12 mouse cellular contexts compared by ENCODE assay signal in genomic region chr17:85618359-85619112, GRCm38 (mm10). TPM values are rescaled to one million over a fixed set of nuclear protein-coding genes. Genes with fewer than 3 reads are reported as not detected.
DNase-seq lines count a peak whose midpoint lies in the region; ATAC-seq and TF ChIP-seq lines count a peak whose summit lies in the region.
"Had no signal": no experiment of that assay in that cellular context is flagged by ENCODE, and none has a peak within 500 bp of the region (broad histone marks: within the 10 kb centered on the region; RNA-seq: fewer than 3 reads in every experiment).

No protein-coding gene starts in this region.

- TF ChIP-seq CTCF in E14TG2a.4 (conservative IDR thresholded peaks at IDR 0.05; ENCODE audit: low read length), result no peak

- no peak for DNase-seq in heart, embryonic 10.5 days (ENCODE audit: low spot score)
- DNase-seq in heart, postnatal 14 days, result no peak
- no peak for DNase-seq in limb, embryonic 14.5 days (ENCODE audit: low spot score)
- no peak for DNase-seq in right cerebral cortex, adult 2 months (ENCODE audit: low spot score in 2 of 2)
- no peak for DNase-seq in layer of hippocampus, adult 9-10 months (ENCODE audit: low spot score)
- no peak for DNase-seq in cerebellum, postnatal 14 days
- DNase-seq: adrenal gland, adult 8-10 months; kidney, adult 9 months; right cerebral cortex, postnatal 25 days had no signal

- peaks cover 100% of the 10 kb centered on the region for H3K27me3 ChIP-seq in heart, embryonic 10.5 days (ENCODE audit: insufficient read depth, poor library complexity, severe bottlenecking)
- H3K27me3 ChIP-seq in E14TG2a.4 (ENCODE audit: insufficient read depth, low read length), result peaks cover 100% of the 10 kb centered on the region
- H3K27me3 ChIP-seq in forebrain, embryonic 12.5 days, result peaks cover 100% of the 10 kb centered on the region
- H3K27me3 ChIP-seq in limb, embryonic 14.5 days (ENCODE audit: control insufficient read depth, insufficient read depth, low read length), result peaks cover 98% of the 10 kb centered on the region

- H3K9me3 ChIP-seq in heart, embryonic 10.5 days, result no peaks in the 10 kb centered on the region
- H3K9me3 ChIP-seq in E14TG2a.4 (ENCODE audit: low read length), result no peaks in the 10 kb centered on the region
- H3K9me3 ChIP-seq in forebrain, embryonic 12.5 days, result no peaks in the 10 kb centered on the region
- no peaks in the 10 kb centered on the region for H3K9me3 ChIP-seq in limb, embryonic 14.5 days (ENCODE audit: control insufficient read depth, low read length)

- no peak overlapping the region for H3K27ac ChIP-seq in heart, embryonic 10.5 days
- peak overlapping the region; percentile 95 for H3K27ac ChIP-seq in forebrain, embryonic 12.5 days
- no peak overlapping the region for H3K27ac ChIP-seq in limb, embryonic 14.5 days (replicated peaks; ENCODE audit: low read depth, low read length)

- intact Hi-C loops in heart, postnatal 14 days (cut with DNase I), result loop anchor here (5.0 kb wide), 1 partner anchor 131 kb away; no protein-coding TSS in a partner anchor

- H3K4me2 ChIP-seq in forebrain, embryonic 12.5 days, result peak overlapping the region; percentile 69
- peak overlapping the region; percentile 47 for H3K4me2 ChIP-seq in limb, embryonic 14.5 days (replicated peaks; ENCODE audit: low read depth, low read length, severe bottlenecking)

- peaks cover 47% of the 10 kb centered on the region for H3K4me1 ChIP-seq in heart, embryonic 10.5 days
- H3K4me1 ChIP-seq in E14TG2a.4 (replicated peaks; ENCODE audit: low read depth, low read length), result peaks cover 75% of the 10 kb centered on the region
- peaks cover 81% of the 10 kb centered on the region for H3K4me1 ChIP-seq in forebrain, embryonic 12.5 days
- H3K4me1 ChIP-seq in limb, embryonic 14.5 days (ENCODE audit: control insufficient read depth, insufficient read depth, low read length), result peaks cover 11% of the 10 kb centered on the region

- H3K36me3 ChIP-seq in heart, embryonic 10.5 days, result no peaks in the 10 kb centered on the region
- no peaks in the 10 kb centered on the region for H3K36me3 ChIP-seq in E14TG2a.4 (ENCODE audit: insufficient read depth, low read length)
- no peaks in the 10 kb centered on the region for H3K36me3 ChIP-seq in forebrain, embryonic 12.5 days (replicated peaks)
- H3K36me3 ChIP-seq in limb, embryonic 14.5 days (ENCODE audit: control insufficient read depth, insufficient read depth, low read length), result no peaks in the 10 kb centered on the region

- peak; percentile 2; the same call in 1 of the 2 replicates for ATAC-seq in forebrain, embryonic 12.5 days (ENCODE audit: low FRiP score)
- no peak for ATAC-seq in limb, embryonic 14.5 days (ENCODE audit: low FRiP score, low read depth)

- WGBS in heart, embryonic 10.5 days, result under 1% methylated on average over 34 of the region's 34 CpGs
- under 1% methylated on average over 34 of the region's 34 CpGs for WGBS in forebrain, embryonic 12.5 days
- 1% methylated on average over 32 of the region's 34 CpGs for WGBS in limb, embryonic 14.5 days

- H3K9ac ChIP-seq in forebrain, embryonic 12.5 days, result peak overlapping the region; percentile 57
- no peak overlapping the region for H3K9ac ChIP-seq in limb, embryonic 14.5 days (ENCODE audit: low read depth, low read length, severe bottlenecking)

- no peak for TF ChIP-seq POLR2A in limb, embryonic 14.5 days (IDR thresholded peaks at IDR 0.05; ENCODE audit: borderline replicate concordance, extremely low read depth, insufficient read depth, insufficient read length)

- H3K4me3 ChIP-seq in heart, embryonic 10.5 days, result peak overlapping the region; percentile 46
- H3K4me3 ChIP-seq in E14TG2a.4 (replicated peaks; ENCODE audit: low read length), result peak overlapping the region; percentile 70
- peak overlapping the region; percentile 43 for H3K4me3 ChIP-seq in forebrain, embryonic 12.5 days (replicated peaks)
- peak overlapping the region; percentile 29 for H3K4me3 ChIP-seq in limb, embryonic 14.5 days (replicated peaks; ENCODE audit: low read length)

RNA-seq across cellular contexts. Expression of gene Six3, which starts 5.1 kb away (rescaled TPM):
- polyA plus RNA-seq in heart, embryonic 10.5 days (2016; fragmentation: Nextera tagmentation; extraction: Ambion mirVana), result 0.06 TPM in 1 of 2 replicates, not detected in the other
- not detected for total RNA-seq in heart, postnatal 14 days (2021)
- polyA plus RNA-seq in forebrain, embryonic 12.5 days (2016; fragmentation: Nextera tagmentation; extraction: Ambion mirVana), result 26.1 and 27.4 TPM in 2 replicates
- polyA plus RNA-seq in limb, embryonic 14.5 days (2012; rRNA removed), result 0.03 and 0.11 TPM in 2 replicates
- polyA plus RNA-seq in limb, embryonic 14.5 days (2014; fragmentation: Nextera tagmentation; extraction: Ambion mirVana), result not detected in 2 replicates
- total RNA-seq: adrenal gland, adult 8-10 months; megakaryocyte, adult 5-6 weeks had no signal

Comparison
In these comparisons a context has a peak if more than half of its experiments do, and no peak if none do; other contexts are left out.
1. RNA of gene Six3, which starts 5.1 kb away (polyA plus RNA-seq): 26.1 to 27.4 TPM in forebrain, embryonic 12.5 days; 0.03 to 0.11 TPM in limb, embryonic 14.5 days and 0.06 TPM in heart, embryonic 10.5 days; every median in the first group is over 10 times any median in the second.
2. Peak in every context shown above with its lines, with median percentiles within 50 percentile points of each other: H3K4me3 ChIP-seq.